ENCODE assay signal across 22 mouse cellular contexts in genomic region chr3:87958056-87958455, GRCm38 (mm10). TPM values are rescaled to one million over a fixed set of nuclear protein-coding genes. Genes with fewer than 3 reads are reported as not detected.
DNase-seq lines count a peak whose midpoint lies in the region; ATAC-seq and TF ChIP-seq lines count a peak whose summit lies in the region.
"Had no signal": no experiment of that assay in that cellular context is flagged by ENCODE, and none has a peak within 500 bp of the region (broad histone marks: within the 10 kb centered on the region; RNA-seq: fewer than 3 reads in every experiment).

No protein-coding gene starts in this region.

- no peaks in the 10 kb centered on the region for H3K27me3 ChIP-seq in hindbrain, embryonic 11.5 days (ENCODE audit: control insufficient read depth, insufficient read depth, low read length)
- no peaks in the 10 kb centered on the region for H3K27me3 ChIP-seq in hindbrain, postnatal 0 days (ENCODE audit: insufficient read depth, low read length)
- no peaks in the 10 kb centered on the region for H3K27me3 ChIP-seq in midbrain, embryonic 12.5 days
- H3K27me3 ChIP-seq in midbrain, embryonic 16.5 days (ENCODE audit: control insufficient read depth, insufficient read depth, low read depth, low read length), result no peaks in the 10 kb centered on the region
- H3K27me3 ChIP-seq in embryonic facial prominence, embryonic 13.5 days, result no peaks in the 10 kb centered on the region
- no peaks in the 10 kb centered on the region for H3K27me3 ChIP-seq in stomach, embryonic 16.5 days (ENCODE audit: control insufficient read depth, insufficient read depth, low read length)
- H3K27me3 ChIP-seq: hindbrain, embryonic 15.5 days; Patski; stomach, embryonic 15.5 days had no signal

- no peak overlapping the region for H3K9ac ChIP-seq in hindbrain, embryonic 11.5 days (ENCODE audit: low read depth, low read length)
- H3K9ac ChIP-seq in hindbrain, postnatal 0 days (replicated peaks; ENCODE audit: low read length), result no peak overlapping the region
- no peak overlapping the region for H3K9ac ChIP-seq in midbrain, embryonic 12.5 days (replicated peaks)
- no peak overlapping the region for H3K9ac ChIP-seq in midbrain, embryonic 16.5 days (ENCODE audit: low read depth, low read length)
- H3K9ac ChIP-seq in embryonic facial prominence, embryonic 13.5 days, result 0 out of 2 replicates have a peak overlapping the region, but pooled peaks have one; percentile 2
- no peak overlapping the region for H3K9ac ChIP-seq in stomach, embryonic 16.5 days (ENCODE audit: low read length)
- H3K9ac ChIP-seq: hindbrain, embryonic 15.5 days; stomach, embryonic 15.5 days had no signal

- no peak overlapping the region for H3K4me2 ChIP-seq in hindbrain, embryonic 11.5 days (replicated peaks; ENCODE audit: low read depth, low read length)
- no peak overlapping the region for H3K4me2 ChIP-seq in hindbrain, postnatal 0 days (ENCODE audit: low read depth, low read length)
- H3K4me2 ChIP-seq in midbrain, embryonic 12.5 days (replicated peaks), result no peak overlapping the region
- H3K4me2 ChIP-seq in midbrain, embryonic 16.5 days (ENCODE audit: low read length), result no peak overlapping the region
- H3K4me2 ChIP-seq in embryonic facial prominence, embryonic 13.5 days, result no peak overlapping the region
- no peak overlapping the region for H3K4me2 ChIP-seq in stomach, embryonic 16.5 days (ENCODE audit: low read depth, low read length)
- H3K4me2 ChIP-seq: hindbrain, embryonic 15.5 days; stomach, embryonic 15.5 days had no signal

- DNase-seq in hindbrain, embryonic 11.5 days (ENCODE audit: low spot score), result no peak
- DNase-seq in hindbrain, postnatal 0 days (ENCODE audit: low spot score), result no peak
- no peak for DNase-seq in layer of hippocampus, adult 18-20 months (ENCODE audit: low spot score in 2 of 2)
- no peak for DNase-seq in urinary bladder, adult 2 months (ENCODE audit: low spot score)
- DNase-seq: adrenal gland, postnatal 25 days; cerebellum, adult 2 months; gastrocnemius, postnatal 14 days; kidney, adult 18-20 months; liver; lung, adult 18-20 months; lung, postnatal 36 days; spleen, adult 18-20 months; thymus, postnatal 14 days had no signal

- H3K4me1 ChIP-seq in hindbrain, embryonic 11.5 days (replicated peaks; ENCODE audit: control insufficient read depth, insufficient read depth, low read length), result peaks cover 17% of the 10 kb centered on the region
- H3K4me1 ChIP-seq in hindbrain, postnatal 0 days (ENCODE audit: insufficient read depth, low read length), result peaks cover 6% of the 10 kb centered on the region
- H3K4me1 ChIP-seq in midbrain, embryonic 12.5 days, result peaks cover 41% of the 10 kb centered on the region
- H3K4me1 ChIP-seq in midbrain, embryonic 16.5 days (ENCODE audit: control insufficient read depth, insufficient read depth, low read length), result no peaks in the 10 kb centered on the region
- H3K4me1 ChIP-seq in embryonic facial prominence, embryonic 13.5 days, result peaks cover 36% of the 10 kb centered on the region
- peaks cover 23% of the 10 kb centered on the region for H3K4me1 ChIP-seq in stomach, embryonic 16.5 days (ENCODE audit: control insufficient read depth, insufficient read depth, low read length)

- no peak for ATAC-seq in hindbrain, embryonic 11.5 days (ENCODE audit: low FRiP score)
- ATAC-seq in hindbrain, postnatal 0 days, result no peak
- ATAC-seq in midbrain, embryonic 12.5 days (ENCODE audit: low FRiP score, low read depth), result no peak
- no peak for ATAC-seq in midbrain, embryonic 16.5 days
- no peak for ATAC-seq in embryonic facial prominence, embryonic 13.5 days (ENCODE audit: insufficient number of reproducible peaks, insufficient read depth, low FRiP score, low TSS enrichment, low read depth)
- ATAC-seq in stomach, embryonic 16.5 days (ENCODE audit: insufficient read depth, low FRiP score), result no peak
- ATAC-seq: Patski had no signal

- peak overlapping the region; percentile 43; the same call in 1 of the 2 replicates for H3K27ac ChIP-seq in hindbrain, embryonic 11.5 days (ENCODE audit: low read depth, low read length)
- H3K27ac ChIP-seq in hindbrain, postnatal 0 days, result no peak overlapping the region
- H3K27ac ChIP-seq in midbrain, embryonic 12.5 days (replicated peaks), result 0 out of 2 replicates have a peak overlapping the region, but pooled peaks have one; percentile 4
- H3K27ac ChIP-seq in midbrain, embryonic 16.5 days (ENCODE audit: low read length), result no peak overlapping the region
- H3K27ac ChIP-seq in embryonic facial prominence, embryonic 13.5 days, result no peak overlapping the region; the same call in 1 of the 2 replicates
- peak overlapping the region; percentile 56; the same call in 1 of the 2 replicates for H3K27ac ChIP-seq in stomach, embryonic 16.5 days (ENCODE audit: low read length)
- H3K27ac ChIP-seq: hindbrain, embryonic 15.5 days; left cerebral cortex, adult 2 months; stomach, embryonic 15.5 days had no signal

- H3K9me3 ChIP-seq in hindbrain, embryonic 11.5 days (ENCODE audit: control insufficient read depth, low read length), result no peaks in the 10 kb centered on the region
- H3K9me3 ChIP-seq in hindbrain, postnatal 0 days (ENCODE audit: low read length), result no peaks in the 10 kb centered on the region
- no peaks in the 10 kb centered on the region for H3K9me3 ChIP-seq in midbrain, embryonic 12.5 days
- H3K9me3 ChIP-seq in midbrain, embryonic 16.5 days (replicated peaks; ENCODE audit: control insufficient read depth, low read length, poor library complexity, severe bottlenecking), result no peaks in the 10 kb centered on the region
- H3K9me3 ChIP-seq in embryonic facial prominence, embryonic 13.5 days, result no peaks in the 10 kb centered on the region
- H3K9me3 ChIP-seq in stomach, embryonic 16.5 days (replicated peaks; ENCODE audit: control insufficient read depth, low read length), result no peaks in the 10 kb centered on the region
- H3K9me3 ChIP-seq: hindbrain, embryonic 15.5 days; stomach, embryonic 15.5 days had no signal

- H3K36me3 ChIP-seq in hindbrain, embryonic 11.5 days (ENCODE audit: control insufficient read depth, insufficient read depth, low read length), result no peaks in the 10 kb centered on the region
- H3K36me3 ChIP-seq in hindbrain, postnatal 0 days (ENCODE audit: insufficient read depth, low read length), result no peaks in the 10 kb centered on the region
- H3K36me3 ChIP-seq in midbrain, embryonic 12.5 days, result peaks cover 11% of the 10 kb centered on the region; the same call in 1 of the 2 replicates
- no peaks in the 10 kb centered on the region for H3K36me3 ChIP-seq in midbrain, embryonic 16.5 days (ENCODE audit: control insufficient read depth, insufficient read depth, low read length)
- H3K36me3 ChIP-seq in embryonic facial prominence, embryonic 13.5 days, result peaks cover 20% of the 10 kb centered on the region
- no peaks in the 10 kb centered on the region for H3K36me3 ChIP-seq in stomach, embryonic 16.5 days (ENCODE audit: control insufficient read depth, insufficient read depth, low read length)
- H3K36me3 ChIP-seq: hindbrain, embryonic 15.5 days; stomach, embryonic 15.5 days had no signal

- WGBS in hindbrain, embryonic 11.5 days, result 0% methylated on average over 1 of the region's 1 CpGs
- 12% methylated on average over 1 of the region's 1 CpGs for WGBS in hindbrain, postnatal 0 days
- 0% methylated on average over 1 of the region's 1 CpGs for WGBS in midbrain, embryonic 12.5 days
- WGBS in midbrain, embryonic 16.5 days, result 6% methylated on average over 1 of the region's 1 CpGs
- WGBS in embryonic facial prominence, embryonic 13.5 days, result 11% methylated on average over 1 of the region's 1 CpGs
- 12% methylated on average over 1 of the region's 1 CpGs for WGBS in stomach, embryonic 16.5 days

- no peak overlapping the region for H3K4me3 ChIP-seq in hindbrain, embryonic 11.5 days (ENCODE audit: low read depth, low read length)
- H3K4me3 ChIP-seq in hindbrain, postnatal 0 days (ENCODE audit: low read length), result no peak overlapping the region
- H3K4me3 ChIP-seq in midbrain, embryonic 12.5 days, result no peak overlapping the region
- no peak overlapping the region for H3K4me3 ChIP-seq in midbrain, embryonic 16.5 days (ENCODE audit: low read depth, low read length)
- H3K4me3 ChIP-seq in embryonic facial prominence, embryonic 13.5 days, result no peak overlapping the region
- H3K4me3 ChIP-seq in stomach, embryonic 16.5 days (replicated peaks; ENCODE audit: low read length), result no peak overlapping the region
- H3K4me3 ChIP-seq: hindbrain, embryonic 15.5 days; left cerebral cortex, adult 2 months; stomach, embryonic 15.5 days had no signal

- TF ChIP-seq CTCF in hindbrain, postnatal 0 days (IDR thresholded peaks at IDR 0.05; ENCODE audit: low read depth), result no peak

RNA-seq across cellular contexts. Expression of gene Crabp2, which starts 9.6 kb away (rescaled TPM):
- polyA plus RNA-seq in hindbrain, embryonic 11.5 days (2014; fragmentation: Nextera tagmentation; extraction: Ambion mirVana), result 738 and 794 TPM in 2 replicates
- 9.8 and 28.6 TPM in 2 replicates for total RNA-seq in hindbrain, postnatal 0 days (2014; rRNA removed)
- polyA plus RNA-seq in hindbrain, postnatal 0 days (2015; fragmentation: Nextera tagmentation; extraction: Ambion mirVana), result 44.5 and 46.3 TPM in 2 replicates
- polyA plus RNA-seq in midbrain, embryonic 12.5 days (2016; fragmentation: Nextera tagmentation; extraction: Ambion mirVana), result 291 and 335 TPM in 2 replicates
- polyA plus RNA-seq in midbrain, embryonic 16.5 days (2015; fragmentation: Nextera tagmentation; extraction: Ambion mirVana), result 42.5 and 44.4 TPM in 2 replicates
- 345 and 370 TPM in 2 replicates for polyA plus RNA-seq in embryonic facial prominence, embryonic 13.5 days (2015; fragmentation: Nextera tagmentation; extraction: Ambion mirVana)
- polyA plus RNA-seq in stomach, embryonic 16.5 days (2015; fragmentation: Nextera tagmentation; extraction: Ambion mirVana), result 29.4 and 43.3 TPM in 2 replicates
- total RNA-seq in layer of hippocampus, adult 18-20 months (2021), result 1 to 10 TPM; 1.4 to 2.6 TPM
- polyA plus RNA-seq in urinary bladder, adult 2 months (2012; rRNA removed), result 0.91 and 1.4 TPM in 2 replicates
- total RNA-seq: adrenal gland, postnatal 25 days; heart, adult 8-10 months had no signal

RNA-seq across cellular contexts. Expression of gene Nes, which starts 12.8 kb away (rescaled TPM):
- polyA plus RNA-seq in hindbrain, embryonic 11.5 days (2014; fragmentation: Nextera tagmentation; extraction: Ambion mirVana), result 71.6 and 87.9 TPM in 2 replicates
- total RNA-seq in hindbrain, postnatal 0 days (2014; rRNA removed), result 37.2 and 40.0 TPM in 2 replicates
- 14.9 and 15.7 TPM in 2 replicates for polyA plus RNA-seq in hindbrain, postnatal 0 days (2015; fragmentation: Nextera tagmentation; extraction: Ambion mirVana)
- polyA plus RNA-seq in midbrain, embryonic 12.5 days (2016; fragmentation: Nextera tagmentation; extraction: Ambion mirVana), result 183 and 196 TPM in 2 replicates
- polyA plus RNA-seq in midbrain, embryonic 16.5 days (2015; fragmentation: Nextera tagmentation; extraction: Ambion mirVana), result 14.1 and 21.8 TPM in 2 replicates
- polyA plus RNA-seq in embryonic facial prominence, embryonic 13.5 days (2015; fragmentation: Nextera tagmentation; extraction: Ambion mirVana), result 13.8 and 17.7 TPM in 2 replicates
- polyA plus RNA-seq in stomach, embryonic 16.5 days (2015; fragmentation: Nextera tagmentation; extraction: Ambion mirVana), result 7.7 and 10.2 TPM in 2 replicates
- 1 to 10 TPM; 3.6 to 4.7 TPM for total RNA-seq in layer of hippocampus, adult 18-20 months (2021)
- polyA plus RNA-seq in urinary bladder, adult 2 months (2012; rRNA removed), result 3.7 and 5.3 TPM in 2 replicates

RNA-seq across cellular contexts. Expression of gene Rrnad1, which starts 27.5 kb away (rescaled TPM):
- 13.7 and 17.9 TPM in 2 replicates for polyA plus RNA-seq in hindbrain, embryonic 11.5 days (2014; fragmentation: Nextera tagmentation; extraction: Ambion mirVana)
- total RNA-seq in hindbrain, postnatal 0 days (2014; rRNA removed), result 19.4 and 36.4 TPM in 2 replicates
- polyA plus RNA-seq in hindbrain, postnatal 0 days (2015; fragmentation: Nextera tagmentation; extraction: Ambion mirVana), result 18.1 and 19.3 TPM in 2 replicates
- polyA plus RNA-seq in midbrain, embryonic 12.5 days (2016; fragmentation: Nextera tagmentation; extraction: Ambion mirVana), result 23.5 and 24.2 TPM in 2 replicates
- 20.5 and 23.2 TPM in 2 replicates for polyA plus RNA-seq in midbrain, embryonic 16.5 days (2015; fragmentation: Nextera tagmentation; extraction: Ambion mirVana)
- 21.1 and 25.2 TPM in 2 replicates for polyA plus RNA-seq in embryonic facial prominence, embryonic 13.5 days (2015; fragmentation: Nextera tagmentation; extraction: Ambion mirVana)
- 19.8 and 20.3 TPM in 2 replicates for polyA plus RNA-seq in stomach, embryonic 16.5 days (2015; fragmentation: Nextera tagmentation; extraction: Ambion mirVana)
- total RNA-seq in layer of hippocampus, adult 18-20 months (2021), result 10 to 100 TPM; 22.3 to 22.8 TPM
- 28.4 and 33.2 TPM in 2 replicates for polyA plus RNA-seq in urinary bladder, adult 2 months (2012; rRNA removed)

RNA-seq across cellular contexts. Expression of gene Isg20l2, which starts 27.9 kb away (rescaled TPM):
- polyA plus RNA-seq in hindbrain, embryonic 11.5 days (2014; fragmentation: Nextera tagmentation; extraction: Ambion mirVana), result 42.5 and 55.2 TPM in 2 replicates
- total RNA-seq in hindbrain, postnatal 0 days (2014; rRNA removed), result 23.8 and 26.2 TPM in 2 replicates
- 19.1 and 20.1 TPM in 2 replicates for polyA plus RNA-seq in hindbrain, postnatal 0 days (2015; fragmentation: Nextera tagmentation; extraction: Ambion mirVana)
- 78.7 and 79.0 TPM in 2 replicates for polyA plus RNA-seq in midbrain, embryonic 12.5 days (2016; fragmentation: Nextera tagmentation; extraction: Ambion mirVana)
- polyA plus RNA-seq in midbrain, embryonic 16.5 days (2015; fragmentation: Nextera tagmentation; extraction: Ambion mirVana), result 24.9 and 28.6 TPM in 2 replicates
- 69.0 and 74.3 TPM in 2 replicates for polyA plus RNA-seq in embryonic facial prominence, embryonic 13.5 days (2015; fragmentation: Nextera tagmentation; extraction: Ambion mirVana)
- polyA plus RNA-seq in stomach, embryonic 16.5 days (2015; fragmentation: Nextera tagmentation; extraction: Ambion mirVana), result 40.8 and 41.5 TPM in 2 replicates
- 10 to 100 TPM; 13.9 to 15.1 TPM for total RNA-seq in layer of hippocampus, adult 18-20 months (2021)
- polyA plus RNA-seq in urinary bladder, adult 2 months (2012; rRNA removed), result 22.8 and 24.0 TPM in 2 replicates

RNA-seq across cellular contexts. Expression of gene Mrpl24, which starts 38.8 kb away (rescaled TPM):
- 78.4 and 83.6 TPM in 2 replicates for polyA plus RNA-seq in hindbrain, embryonic 11.5 days (2014; fragmentation: Nextera tagmentation; extraction: Ambion mirVana)
- 32.1 and 43.2 TPM in 2 replicates for total RNA-seq in hindbrain, postnatal 0 days (2014; rRNA removed)
- 44.6 and 50.3 TPM in 2 replicates for polyA plus RNA-seq in hindbrain, postnatal 0 days (2015; fragmentation: Nextera tagmentation; extraction: Ambion mirVana)
- polyA plus RNA-seq in midbrain, embryonic 12.5 days (2016; fragmentation: Nextera tagmentation; extraction: Ambion mirVana), result 73.5 and 77.8 TPM in 2 replicates
- polyA plus RNA-seq in midbrain, embryonic 16.5 days (2015; fragmentation: Nextera tagmentation; extraction: Ambion mirVana), result 47.8 and 51.6 TPM in 2 replicates
- polyA plus RNA-seq in embryonic facial prominence, embryonic 13.5 days (2015; fragmentation: Nextera tagmentation; extraction: Ambion mirVana), result 80.1 and 84.0 TPM in 2 replicates
- polyA plus RNA-seq in stomach, embryonic 16.5 days (2015; fragmentation: Nextera tagmentation; extraction: Ambion mirVana), result 66.2 and 77.2 TPM in 2 replicates
- 10 to 100 TPM; 52.3 to 55.2 TPM for total RNA-seq in layer of hippocampus, adult 18-20 months (2021)
- polyA plus RNA-seq in urinary bladder, adult 2 months (2012; rRNA removed), result 120 and 132 TPM in 2 replicates

Comparison
In these comparisons a context has a peak if more than half of its experiments do, and no peak if none do; other contexts are left out.
1. H3K27ac ChIP-seq: peak in hindbrain, embryonic 11.5 days (single experiment), midbrain, embryonic 12.5 days (single experiment) and stomach, embryonic 16.5 days (single experiment); none in hindbrain, postnatal 0 days (single experiment), midbrain, embryonic 16.5 days (single experiment) and embryonic facial prominence, embryonic 13.5 days (single experiment).
2. RNA of gene Crabp2, which starts 9.6 kb away (polyA plus RNA-seq): 738 to 794 TPM in hindbrain, embryonic 11.5 days, 345 to 370 TPM in embryonic facial prominence, embryonic 13.5 days, 291 to 335 TPM in midbrain, embryonic 12.5 days, 44.5 to 46.3 TPM in hindbrain, postnatal 0 days, 42.5 to 44.4 TPM in midbrain, embryonic 16.5 days and 29.4 to 43.3 TPM in stomach, embryonic 16.5 days; 0.91 to 1.4 TPM in urinary bladder, adult 2 months; every median in the first group is over 10 times any median in the second.